Mouse (Mus musculus): Measurements from ENCODE around the gene St6galnac5.

The St6galnac5 gene

DNA sequence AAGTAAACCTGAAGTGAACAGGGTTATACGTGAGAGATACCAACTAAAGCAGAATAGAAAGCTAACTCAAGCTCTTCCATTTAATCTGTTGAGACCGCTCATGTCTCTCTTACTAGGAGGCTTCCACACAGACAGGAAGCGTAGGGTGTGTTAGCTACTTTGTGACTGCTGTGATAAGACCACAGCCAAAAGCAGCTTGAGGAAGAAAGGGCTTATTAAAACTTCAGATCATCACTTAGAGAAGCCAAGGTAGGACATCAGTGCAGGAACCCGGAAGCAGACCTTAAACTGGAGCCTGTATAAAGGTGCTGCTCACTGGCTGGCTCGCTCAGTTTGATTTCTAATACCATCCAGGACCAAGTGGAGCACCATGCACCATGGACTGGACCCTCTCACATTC is 31.7 kb downstream of the St6galnac5 start:
- no peak for DNase-seq (ENCODE audit: low spot score in 2 of 2)

- no peak for DNase-seq (ENCODE audit: low spot score in 2 of 2)
Measured at GRCm38 (mm10) chr3:152949233-152949777, 32.7 kb downstream of the St6galnac5 start.

GRCm38 (mm10) chr3:152948556-152948955 is 33.5 kb downstream of the St6galnac5 start:
- no peak for DNase-seq (ENCODE audit: low spot score in 2 of 2)

- no peak for DNase-seq (ENCODE audit: low spot score in 2 of 2)
Measured at GRCm38 (mm10) chr3:152947031-152947640, 34.9 kb downstream of the St6galnac5 start.

GRCm38 (mm10) chr3:152944766-152945165 is 37.3 kb downstream of the St6galnac5 start:
- no peak for DNase-seq (ENCODE audit: low spot score in 2 of 2)

GRCm38 (mm10) chr3:152942985-152943384 is 39.1 kb downstream of the St6galnac5 start:
- DNase-seq (ENCODE audit: low spot score in 2 of 2): no peak

DNA sequence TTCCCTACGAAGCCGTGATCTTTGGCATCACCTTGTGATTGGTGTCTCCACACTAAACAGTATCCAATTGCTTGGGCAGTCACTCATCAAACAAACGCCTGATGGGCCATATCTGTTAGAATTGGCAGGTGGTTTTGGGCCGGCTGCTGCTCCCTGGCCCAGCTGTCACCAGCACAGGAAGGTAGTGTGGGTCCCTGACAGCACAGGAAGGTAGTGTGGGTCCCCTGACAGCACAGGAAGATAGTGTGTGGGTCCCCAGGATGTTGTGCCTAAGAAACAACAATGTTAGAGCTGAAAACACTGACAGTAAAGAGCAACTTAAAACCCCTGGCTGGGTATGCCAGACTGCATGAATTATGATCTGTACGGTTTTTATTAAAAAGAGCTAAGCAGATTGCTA is 40.4 kb downstream of the St6galnac5 start:
- DNase-seq (ENCODE audit: low spot score in 2 of 2): no peak

GRCm38 (mm10) chr3:152936313-152936712 is 45.7 kb downstream of the St6galnac5 start:
- DNase-seq (ENCODE audit: low spot score in 2 of 2): no peak

DNA sequence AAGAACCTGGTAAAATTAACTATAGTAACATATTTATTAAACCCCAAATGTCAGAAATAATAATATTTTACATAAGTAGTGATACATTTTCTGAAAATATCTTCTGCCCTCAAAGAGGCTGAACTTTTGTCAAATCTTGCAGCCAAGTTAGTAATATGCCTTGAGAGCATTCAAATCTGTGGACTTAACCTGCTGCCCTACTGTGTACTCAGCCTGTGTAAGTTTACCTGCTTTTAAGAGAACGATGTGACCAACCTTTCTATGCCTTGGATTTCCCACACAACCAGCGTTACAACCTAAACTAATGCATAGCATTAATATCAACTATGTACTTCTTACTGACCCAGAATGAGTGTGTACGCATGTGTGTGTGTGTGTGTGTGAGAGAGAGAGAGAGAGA is 48.3 kb downstream of the St6galnac5 start:
- no peak for DNase-seq (ENCODE audit: low spot score in 2 of 2)

GRCm38 (mm10) chr3:152932544-152932943 is 49.5 kb downstream of the St6galnac5 start:
- no peak for DNase-seq (ENCODE audit: low spot score in 2 of 2)

- DNase-seq (ENCODE audit: low spot score in 2 of 2): no peak
Measured at GRCm38 (mm10) chr3:152932096-152932495, 50.0 kb downstream of the St6galnac5 start.

DNA sequence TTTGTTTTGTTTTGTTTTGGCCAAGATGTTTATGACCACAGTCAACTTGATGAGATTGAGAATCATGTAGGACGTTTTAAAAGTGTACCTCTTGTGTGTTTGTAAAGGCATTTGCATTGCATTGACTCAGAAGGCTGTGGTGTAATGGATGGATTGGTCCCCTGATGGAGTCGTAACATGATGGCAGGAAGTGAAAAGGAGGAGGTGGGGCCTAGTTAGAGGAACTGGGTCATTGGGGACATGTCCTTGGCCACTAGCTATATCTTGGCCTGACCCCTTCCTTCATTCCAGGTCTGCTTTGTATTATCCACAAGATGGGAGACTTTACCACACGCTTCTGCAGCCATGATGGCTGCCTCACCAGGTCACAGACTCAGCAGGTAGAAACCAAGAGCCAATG is 50.7 kb downstream of the St6galnac5 start:
- DNase-seq (ENCODE audit: low spot score in 2 of 2): no peak

GRCm38 (mm10) chr3:152929788-152930281 is 52.2 kb downstream of the St6galnac5 start:
- DNase-seq (ENCODE audit: low spot score in 2 of 2): no peak

DNA sequence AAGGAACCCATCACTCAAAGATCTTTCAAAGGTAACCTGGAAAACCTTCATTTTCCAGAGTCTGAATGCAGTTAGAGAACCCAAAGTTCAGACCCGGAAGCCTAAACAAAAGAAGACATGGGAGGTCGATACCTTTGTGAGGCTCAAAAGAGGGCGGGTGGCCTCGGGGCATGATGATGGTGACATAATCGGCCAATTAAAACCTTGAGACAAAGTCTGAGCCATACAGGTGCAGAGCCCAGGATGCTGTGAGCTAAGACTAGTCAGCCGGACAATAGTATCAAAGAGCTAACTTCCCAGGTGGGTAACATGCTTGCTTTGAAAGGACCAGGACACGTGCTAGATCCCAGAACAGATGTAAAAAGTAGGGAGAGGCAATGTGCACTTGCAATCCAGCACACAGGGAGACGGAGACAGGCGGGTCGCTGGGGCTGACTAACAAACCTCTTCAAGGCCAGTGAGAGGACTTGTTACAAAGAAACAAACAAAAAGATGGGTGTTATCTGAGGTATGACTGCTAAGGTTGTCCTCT is 52.7 kb downstream of the St6galnac5 start:
- DNase-seq (ENCODE audit: low spot score in 2 of 2): no peak

DNA sequence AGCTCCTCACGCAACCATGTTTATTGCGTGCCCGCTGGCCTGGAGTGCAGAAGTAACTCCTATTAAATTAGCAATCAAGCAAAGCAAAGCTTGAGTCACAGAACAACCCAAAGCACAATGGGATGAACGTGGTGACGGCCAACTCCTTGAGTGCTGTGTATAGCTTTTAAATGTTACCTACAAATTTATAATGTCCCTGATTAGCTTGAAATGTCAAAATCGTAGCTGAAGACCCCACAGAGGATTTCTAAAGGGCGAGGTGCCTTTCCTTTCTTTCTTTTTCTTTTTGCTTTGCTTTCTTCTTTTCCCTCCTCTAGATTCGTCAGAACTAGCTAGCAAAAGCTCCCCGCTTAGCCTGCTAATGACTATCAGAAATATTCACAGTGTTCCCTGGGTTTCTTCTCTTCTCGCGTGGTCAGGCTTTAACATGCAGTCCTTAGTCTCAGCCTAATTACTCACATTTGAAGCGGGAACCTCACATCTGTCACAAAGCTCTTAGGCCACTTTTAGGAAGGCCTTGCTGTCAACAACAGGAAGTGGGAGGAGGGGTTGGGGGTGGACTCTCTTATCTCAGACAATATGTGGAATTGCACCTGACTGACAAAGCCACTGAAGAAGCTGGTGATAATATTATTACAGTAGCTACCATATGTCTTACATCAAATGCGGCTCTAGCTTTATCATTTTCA is 53.6 kb downstream of the St6galnac5 start:
- no peak for DNase-seq (ENCODE audit: low spot score in 2 of 2)

DNA sequence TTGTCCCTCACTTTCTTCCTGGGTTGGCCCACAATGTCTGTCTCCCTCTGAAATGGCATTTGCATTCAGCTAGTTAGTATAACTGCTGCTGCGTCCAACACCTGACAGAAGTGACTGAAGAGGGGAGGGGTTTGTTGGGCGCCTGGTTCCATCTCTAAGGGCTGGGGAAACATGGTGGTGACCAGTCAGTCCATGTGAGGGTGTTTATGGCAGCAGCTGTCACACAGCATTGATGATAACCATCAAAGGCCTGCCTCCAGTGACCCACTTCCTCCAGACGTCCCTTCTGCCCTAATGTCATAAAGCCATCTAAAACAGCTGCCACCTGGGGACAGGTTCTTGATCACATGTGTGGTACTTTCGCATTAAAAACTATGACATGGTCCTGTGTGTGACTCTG is 55.9 kb downstream of the St6galnac5 start:
- no peak for DNase-seq (ENCODE audit: low spot score in 2 of 2)

DNA sequence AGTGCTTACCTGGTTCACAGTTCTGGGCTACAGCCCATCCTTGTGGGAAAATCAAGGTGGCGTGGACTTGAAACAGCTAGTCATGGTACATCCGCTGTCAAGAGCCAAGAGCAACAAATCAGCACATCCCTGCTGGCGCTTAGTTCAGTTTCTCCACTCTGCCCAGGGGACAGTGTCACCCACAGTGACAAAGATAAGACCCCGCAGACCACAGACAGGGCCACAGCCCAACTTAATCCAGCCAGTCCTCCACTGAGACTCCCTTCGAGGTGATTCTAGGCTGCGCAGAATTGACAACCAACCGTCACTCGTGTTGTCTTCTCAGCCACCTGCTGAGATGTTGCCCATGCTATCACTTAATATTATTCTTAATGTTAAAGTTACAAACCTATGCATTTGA is 56.7 kb downstream of the St6galnac5 start:
- no peak for DNase-seq (ENCODE audit: low spot score in 2 of 2)

GRCm38 (mm10) chr3:152923530-152923929 is 58.5 kb downstream of the St6galnac5 start:
- DNase-seq (ENCODE audit: low spot score in 2 of 2): no peak

DNA sequence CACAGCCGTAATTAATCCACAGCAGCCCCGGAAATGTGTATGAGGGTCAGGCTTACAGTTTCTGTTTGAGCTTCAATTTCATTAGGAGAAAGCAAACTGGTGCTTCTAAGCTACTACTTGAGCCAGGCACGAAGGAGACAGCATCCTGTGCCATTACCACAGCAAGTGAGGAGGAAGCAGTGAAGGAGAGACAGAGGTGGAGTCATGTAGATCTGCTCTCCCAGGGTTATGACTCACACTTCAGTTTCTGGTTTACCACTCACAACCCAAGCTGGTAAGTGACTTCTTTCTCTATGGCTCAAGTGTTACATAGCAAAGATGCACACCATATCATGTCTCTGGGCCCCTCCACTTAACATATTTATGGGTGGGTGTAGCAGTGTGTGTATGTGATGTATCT is 61.7 kb downstream of the St6galnac5 start:
- DNase-seq (ENCODE audit: low spot score in 2 of 2): no peak

DNA sequence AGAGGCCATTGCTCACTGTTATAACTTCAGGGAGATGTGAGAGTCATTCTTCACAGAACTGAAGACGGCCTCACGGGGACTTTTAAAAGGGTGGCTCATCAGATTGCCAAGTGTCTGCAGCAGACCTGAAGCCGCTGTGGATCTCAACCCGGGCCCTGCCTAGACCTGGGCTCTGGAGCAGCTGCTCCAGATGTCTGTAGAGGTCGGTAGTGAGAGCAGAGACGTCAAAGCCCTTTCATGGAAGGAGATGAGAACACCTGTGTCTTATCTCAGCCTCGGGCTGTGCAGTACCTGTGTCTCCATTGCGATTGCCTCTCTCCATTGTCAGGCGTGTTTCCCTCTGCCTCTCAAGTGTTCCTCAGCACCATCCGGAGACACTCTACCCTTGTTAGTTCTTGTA is 62.9 kb downstream of the St6galnac5 start:
- no peak for DNase-seq (ENCODE audit: low spot score in 2 of 2)

DNA sequence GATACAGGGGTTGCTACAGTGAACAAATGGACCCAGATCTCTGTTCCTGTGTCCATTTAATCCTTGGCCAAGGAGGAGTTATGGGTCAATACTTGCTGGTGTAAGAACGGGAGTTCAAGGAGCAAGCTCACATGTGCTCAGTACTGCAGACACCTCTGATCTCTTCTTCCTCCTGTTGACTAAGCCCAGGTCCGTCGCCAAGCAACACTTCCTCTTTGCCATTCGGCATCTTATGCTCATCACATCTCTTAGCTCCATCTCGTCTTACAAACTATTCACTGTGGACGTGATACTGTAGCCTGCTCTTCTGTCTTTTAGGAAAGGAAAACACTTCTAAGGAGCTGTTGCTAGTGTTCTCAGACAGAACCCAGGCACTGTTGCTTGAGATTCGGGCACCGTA is 64.5 kb downstream of the St6galnac5 start:
- DNase-seq (ENCODE audit: low spot score in 2 of 2): no peak

DNA sequence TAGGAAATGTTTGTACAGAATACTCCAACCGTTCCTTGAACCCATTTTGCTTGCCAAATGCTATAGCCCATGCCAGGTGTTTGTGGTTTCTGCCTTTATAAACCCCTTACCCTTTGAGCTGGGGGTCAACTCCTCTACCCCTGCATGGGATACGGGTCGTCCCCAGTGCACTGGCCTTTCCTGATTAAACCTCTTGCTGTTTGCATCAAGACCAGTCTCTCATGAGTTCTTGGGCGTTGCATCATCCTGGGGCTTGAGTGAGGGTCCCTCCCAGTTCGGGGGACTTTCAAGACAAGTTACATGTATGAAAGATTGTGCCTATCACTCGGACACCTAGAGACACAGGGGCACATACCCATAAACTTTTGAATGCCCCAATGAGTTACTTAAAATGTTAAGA is 67.7 kb downstream of the St6galnac5 start:
- no peak for DNase-seq (ENCODE audit: low spot score in 2 of 2)

DNA sequence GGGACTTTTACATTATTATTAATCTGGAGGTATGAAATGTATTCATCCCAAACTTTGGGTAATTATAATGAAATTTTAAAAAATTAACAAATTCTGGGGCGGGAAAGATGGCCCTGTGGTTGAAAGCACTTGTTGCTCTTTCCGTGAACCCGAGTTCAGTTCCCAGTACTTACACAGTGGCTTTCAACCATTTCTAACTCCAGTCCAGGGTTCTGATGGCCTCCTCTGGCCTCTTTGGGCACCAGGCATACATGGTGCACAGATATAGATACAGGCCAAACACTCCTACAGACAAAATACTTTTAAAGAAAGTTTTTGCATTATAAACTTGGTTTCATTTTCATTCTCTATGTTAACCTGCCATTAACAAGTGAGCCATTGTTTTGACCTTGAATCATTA is 68.4 kb downstream of the St6galnac5 start:
- DNase-seq (ENCODE audit: low spot score in 2 of 2): no peak
